Mouse (Mus musculus): ENCODE data around the gene Olfr6. TPM values are rescaled to one million over a fixed set of nuclear protein-coding genes. Genes with fewer than 3 reads are reported as not detected.
"Not testable (repeated sequence)": the region's sequence is repeated elsewhere in the genome, so short reads cannot be mapped to it uniquely, and the experiment has no call there.

Gene Olfr6
- polyA plus RNA-seq (2014; fragmentation: Nextera tagmentation; extraction: Ambion mirVana) = not detected in 2 replicates

DNA sequence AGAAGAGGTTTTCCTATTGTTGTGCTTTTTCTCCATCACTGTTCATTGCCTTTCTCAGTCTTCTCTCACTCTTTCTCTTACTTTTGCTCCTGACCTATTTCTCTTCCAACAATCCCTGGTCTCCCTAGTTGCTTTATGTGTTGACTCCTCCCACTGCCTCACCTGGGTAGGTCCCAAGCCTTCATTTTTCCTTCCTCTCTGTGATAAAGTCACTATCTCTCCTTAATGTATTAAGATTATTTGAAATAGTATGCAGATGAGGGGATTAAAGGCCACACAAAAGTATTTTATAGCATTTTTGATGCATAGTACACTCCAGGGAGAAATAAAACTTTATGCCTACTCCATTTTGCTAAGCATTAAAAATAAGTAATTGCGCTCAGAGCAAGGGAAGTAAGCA lies at the start of gene Olfr6:
Olfr6 (minus strand) TSS at position 101 of the 400 bp plus-strand sequence.
- no peaks in the 10 kb centered on the region for H3K4me1 ChIP-seq (ENCODE audit: control insufficient read depth, insufficient read depth, low read length)
- WGBS = 89% methylated on average over 1 of the region's 1 CpGs
- no peaks in the 10 kb centered on the region for H3K9me3 ChIP-seq (ENCODE audit: control insufficient read depth, low read length)
- DNase-seq (ENCODE audit: low spot score, missing footprints) (no peak), ATAC-seq (ENCODE audit: low FRiP score) (no peak)
- no peaks in the 10 kb centered on the region for H3K27me3 ChIP-seq (ENCODE audit: control insufficient read depth, insufficient read depth, low read length)
- no peak within 1 kb of the TSS for H3K4me2 ChIP-seq
- no peak within 1 kb of the TSS for H3K27ac ChIP-seq (ENCODE audit: low read depth, low read length)
- H3K4me3 ChIP-seq (ENCODE audit: low read depth, low read length) = no peak within 1 kb of the TSS
- H3K36me3 ChIP-seq (ENCODE audit: control insufficient read depth, insufficient read depth, low read length) = no peaks in the 10 kb centered on the region
- H3K9ac ChIP-seq (ENCODE audit: low read length) = no peak within 1 kb of the TSS

GRCm38 (mm10) chr7:107005972-107006371 lies 42.2 kb upstream of the Olfr6 start, which contains the start of gene Olfr2:
Gene Olfr2 (minus strand): TSS chr7:107006072.
- Histone ChIP-seq H3K9ac (ENCODE audit: low read length) (no peak within 1 kb of the TSS), H3K27ac (ENCODE audit: low read depth, low read length) (no peak within 1 kb of the TSS), H3K9me3 (ENCODE audit: control insufficient read depth, low read length) (no peaks in the 10 kb centered on the region), H3K4me1 (ENCODE audit: control insufficient read depth, insufficient read depth, low read length) (no peaks in the 10 kb centered on the region), H3K36me3 (ENCODE audit: control insufficient read depth, insufficient read depth, low read length) (no peaks in the 10 kb centered on the region), H3K4me3 (ENCODE audit: low read depth, low read length) (no peak within 1 kb of the TSS), H3K27me3 (ENCODE audit: control insufficient read depth, insufficient read depth, low read length) (no peaks in the 10 kb centered on the region), H3K4me2 (no peak within 1 kb of the TSS)
- ATAC-seq (ENCODE audit: low FRiP score) (no peak), DNase-seq (ENCODE audit: low spot score, missing footprints) (no peak)
- 69% methylated on average over 1 of the region's 1 CpGs for WGBS

- Histone ChIP-seq H3K27ac (ENCODE audit: low read depth, low read length) (no peak overlapping the region), H3K4me3 (ENCODE audit: low read depth, low read length) (no peak overlapping the region), H3K4me2 (no peak overlapping the region), H3K9me3 (ENCODE audit: control insufficient read depth, low read length) (no peaks in the 10 kb centered on the region), H3K36me3 (ENCODE audit: control insufficient read depth, insufficient read depth, low read length) (no peaks in the 10 kb centered on the region), H3K9ac (ENCODE audit: low read length) (no peak overlapping the region), H3K27me3 (ENCODE audit: control insufficient read depth, insufficient read depth, low read length) (no peaks in the 10 kb centered on the region), H3K4me1 (ENCODE audit: control insufficient read depth, insufficient read depth, low read length) (no peaks in the 10 kb centered on the region)
- WGBS = 80% methylated on average over 3 of the region's 3 CpGs
- DNase-seq (ENCODE audit: low spot score, missing footprints) (no peak), ATAC-seq (ENCODE audit: low FRiP score) (no peak)
These were observed 40.4 kb upstream of the Olfr6 start for GRCm38 (mm10) chr7:107004169-107004568.

DNA sequence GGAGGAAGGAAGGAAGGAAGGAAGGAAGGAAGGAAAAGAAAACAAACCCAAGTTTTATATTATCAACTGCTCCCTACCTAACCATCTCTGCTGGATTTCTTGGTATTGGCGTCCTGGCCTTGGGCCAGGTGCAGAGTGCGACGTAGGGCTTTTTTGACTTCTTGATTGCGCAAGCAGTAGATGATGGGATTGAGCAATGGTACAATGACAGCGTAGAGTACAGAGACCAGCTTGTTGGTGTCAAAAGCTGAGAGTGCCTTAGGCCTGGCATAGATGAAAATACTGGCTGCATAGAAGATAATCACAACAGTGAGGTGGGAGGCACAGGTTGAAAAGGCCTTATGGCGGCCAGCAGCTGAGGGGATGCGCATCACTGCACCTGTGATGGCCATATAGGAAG lies 37.1 kb upstream of the Olfr6 start:
- Histone ChIP-seq H3K4me3 (ENCODE audit: low read depth, low read length) (no peak overlapping the region), H3K4me1 (ENCODE audit: control insufficient read depth, insufficient read depth, low read length) (no peaks in the 10 kb centered on the region)
- 90% methylated on average over 7 of the region's 7 CpGs for WGBS

GRCm38 (mm10) chr7:106985236-106985635 lies 21.5 kb upstream of the Olfr6 start:
- Histone ChIP-seq H3K9me3 (ENCODE audit: control insufficient read depth, low read length) (no peaks in the 10 kb centered on the region), H3K27me3 (ENCODE audit: control insufficient read depth, insufficient read depth, low read length) (no peaks in the 10 kb centered on the region), H3K9ac (ENCODE audit: low read length) (no peak overlapping the region), H3K4me2 (no peak overlapping the region), H3K36me3 (ENCODE audit: control insufficient read depth, insufficient read depth, low read length) (no peaks in the 10 kb centered on the region), H3K4me3 (ENCODE audit: low read depth, low read length) (no peak overlapping the region), H3K27ac (ENCODE audit: low read depth, low read length) (no peak overlapping the region), H3K4me1 (ENCODE audit: control insufficient read depth, insufficient read depth, low read length) (no peaks in the 10 kb centered on the region)
- 83% methylated on average over 3 of the region's 3 CpGs for WGBS
- DNase-seq (ENCODE audit: low spot score, missing footprints) (no peak), ATAC-seq (ENCODE audit: low FRiP score) (no peak)

More for the DNA sequence above, 37.1 kb upstream of the Olfr6 start:
- no peak for DNase-seq (ENCODE audit: low spot score, missing footprints)
- no peak overlapping the region for H3K9ac ChIP-seq (ENCODE audit: low read length)
- H3K27me3 ChIP-seq (ENCODE audit: control insufficient read depth, insufficient read depth, low read length) = no peaks in the 10 kb centered on the region
- no peak for ATAC-seq (ENCODE audit: low FRiP score)
- no peaks in the 10 kb centered on the region for H3K36me3 ChIP-seq (ENCODE audit: control insufficient read depth, insufficient read depth, low read length)
- no peaks in the 10 kb centered on the region for H3K9me3 ChIP-seq (ENCODE audit: control insufficient read depth, low read length)
- H3K27ac ChIP-seq (ENCODE audit: low read depth, low read length) = no peak overlapping the region
- no peak overlapping the region for H3K4me2 ChIP-seq

GRCm38 (mm10) chr7:106975353-106975752 lies 11.6 kb upstream of the Olfr6 start, which contains the start of gene Olfr711:
Gene Olfr711 (minus strand): TSS chr7:106975453.
- Histone ChIP-seq H3K9me3 (ENCODE audit: control insufficient read depth, low read length) (no peaks in the 10 kb centered on the region), H3K36me3 (ENCODE audit: control insufficient read depth, insufficient read depth, low read length) (no peaks in the 10 kb centered on the region), H3K4me3 (ENCODE audit: low read depth, low read length) (no peak within 1 kb of the TSS), H3K9ac (ENCODE audit: low read length) (no peak within 1 kb of the TSS), H3K4me1 (ENCODE audit: control insufficient read depth, insufficient read depth, low read length) (no peaks in the 10 kb centered on the region), H3K4me2 (no peak within 1 kb of the TSS), H3K27me3 (ENCODE audit: control insufficient read depth, insufficient read depth, low read length) (no peaks in the 10 kb centered on the region), H3K27ac (ENCODE audit: low read depth, low read length) (no peak within 1 kb of the TSS)
- ATAC-seq (ENCODE audit: low FRiP score) (no peak), DNase-seq (ENCODE audit: low spot score, missing footprints) (no peak)
- WGBS = 60% methylated on average over 1 of the region's 1 CpGs

DNA sequence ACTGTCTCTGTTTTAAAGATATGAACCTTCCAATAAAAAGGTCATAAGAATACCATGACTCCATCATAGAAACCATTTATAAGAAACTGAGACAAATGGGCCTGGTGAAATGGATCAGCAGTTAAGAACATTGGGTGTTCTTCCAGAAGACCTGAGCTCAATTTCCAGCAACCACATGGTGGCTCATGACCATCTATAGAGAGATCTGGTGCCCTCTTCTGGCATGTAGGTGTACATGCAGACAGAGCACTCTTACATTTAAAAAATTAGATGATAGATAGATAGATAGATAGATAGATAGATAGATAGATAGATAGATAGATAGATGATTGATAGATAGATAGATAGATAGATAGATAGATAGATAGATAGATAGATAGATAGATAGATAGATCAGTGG lies 3.8 kb upstream of the Olfr6 start:
- not testable (repeated sequence) for H3K4me2 ChIP-seq; H3K36me3 ChIP-seq (ENCODE audit: control insufficient read depth, insufficient read depth, low read length); DNase-seq (ENCODE audit: low spot score, missing footprints); ATAC-seq (ENCODE audit: low FRiP score); H3K27ac ChIP-seq (ENCODE audit: low read depth, low read length); H3K9me3 ChIP-seq (ENCODE audit: control insufficient read depth, low read length); H3K27me3 ChIP-seq (ENCODE audit: control insufficient read depth, insufficient read depth, low read length); H3K9ac ChIP-seq (ENCODE audit: low read length); H3K4me1 ChIP-seq (ENCODE audit: control insufficient read depth, insufficient read depth, low read length); H3K4me3 ChIP-seq (ENCODE audit: low read depth, low read length)

GRCm38 (mm10) chr7:106948212-106948611 lies 15.5 kb downstream of the Olfr6 start, which contains the start of gene Olfr710:
Gene Olfr710 (minus strand): TSS chr7:106948312.
- no peaks in the 10 kb centered on the region for H3K27me3 ChIP-seq (ENCODE audit: control insufficient read depth, insufficient read depth, low read length)
- no peaks in the 10 kb centered on the region for H3K9me3 ChIP-seq (ENCODE audit: control insufficient read depth, low read length)
- no peak for DNase-seq (ENCODE audit: low spot score, missing footprints)
- H3K4me2 ChIP-seq = no peak within 1 kb of the TSS
- ATAC-seq (ENCODE audit: low FRiP score) = no peak
- no peak within 1 kb of the TSS for H3K27ac ChIP-seq (ENCODE audit: low read depth, low read length)
- no peak within 1 kb of the TSS for H3K4me3 ChIP-seq (ENCODE audit: low read depth, low read length)
- no peaks in the 10 kb centered on the region for H3K36me3 ChIP-seq (ENCODE audit: control insufficient read depth, insufficient read depth, low read length)
- H3K9ac ChIP-seq (ENCODE audit: low read length) = no peak within 1 kb of the TSS
- no peaks in the 10 kb centered on the region for H3K4me1 ChIP-seq (ENCODE audit: control insufficient read depth, insufficient read depth, low read length)
- WGBS = 71% methylated on average over 3 of the region's 3 CpGs

DNA sequence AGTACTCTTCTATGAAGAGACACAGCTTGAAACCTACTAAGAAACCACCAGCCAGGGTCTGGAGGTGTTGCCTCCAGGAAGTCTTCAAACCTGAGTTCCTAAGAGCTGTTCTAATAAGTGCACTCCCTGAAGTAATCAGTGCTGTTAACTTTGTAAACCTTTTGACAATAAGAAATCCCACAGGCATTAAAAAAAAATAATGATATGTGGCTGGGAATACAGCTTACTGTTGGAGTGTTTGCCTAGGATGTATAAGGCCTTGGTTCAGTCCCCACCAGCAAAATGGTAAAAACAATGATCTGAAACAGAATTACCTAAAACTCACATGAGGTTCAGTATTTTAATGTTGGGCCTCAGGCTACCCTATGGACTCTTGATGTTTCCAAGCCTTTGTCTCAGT lies 31.6 kb downstream of the Olfr6 start, which contains the start of gene Olfr709-ps1:
Olfr709-ps1 (minus strand) TSS at position 101 of the 400 bp plus-strand sequence.
- Histone ChIP-seq H3K4me3 (ENCODE audit: low read depth, low read length) (no peak within 1 kb of the TSS), H3K9me3 (ENCODE audit: control insufficient read depth, low read length) (no peaks in the 10 kb centered on the region), H3K27me3 (ENCODE audit: control insufficient read depth, insufficient read depth, low read length) (no peaks in the 10 kb centered on the region), H3K4me2 (no peak within 1 kb of the TSS), H3K4me1 (ENCODE audit: control insufficient read depth, insufficient read depth, low read length) (no peaks in the 10 kb centered on the region), H3K9ac (ENCODE audit: low read length) (no peak within 1 kb of the TSS), H3K36me3 (ENCODE audit: control insufficient read depth, insufficient read depth, low read length) (no peaks in the 10 kb centered on the region), H3K27ac (ENCODE audit: low read depth, low read length) (no peak within 1 kb of the TSS)
- DNase-seq (ENCODE audit: low spot score, missing footprints) (no peak), ATAC-seq (ENCODE audit: low FRiP score) (no peak)

Data from midbrain, embryonic 11.5 days (tissue).